Mouse (Mus musculus): ENCODE measurements at regions not wholly inside any gene's neighbourhood (a gene's known extent, or its start where the extent isn't known, plus 50 kb on each side); places are given as distances from the start of the nearest gene placed in this dataset.

DNA sequence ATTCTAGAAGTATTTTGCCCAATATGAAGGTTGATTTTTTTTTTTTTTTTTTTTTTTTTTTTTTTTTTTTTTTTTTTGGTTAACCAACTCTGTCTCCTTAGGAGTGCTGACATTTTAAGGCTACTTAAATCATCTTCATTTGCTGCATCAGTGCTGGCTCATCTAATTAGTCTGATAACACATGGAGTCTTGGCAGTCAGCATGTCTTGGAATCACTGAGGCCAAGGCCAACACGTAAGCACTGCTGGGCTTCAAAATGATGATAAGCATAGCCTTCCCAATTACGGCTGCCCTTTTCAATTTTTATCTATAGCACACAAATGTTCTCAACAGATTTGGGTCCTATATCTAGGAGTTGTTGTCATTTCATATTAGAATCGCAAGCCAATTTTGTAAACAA lies 121.5 kb upstream of the Bche start:
- Histone ChIP-seq H3K27me3 (replicated peaks; ENCODE audit: control insufficient read depth, insufficient read depth, low read length) (no peaks in the 10 kb centered on the region), H3K4me3 (ENCODE audit: low read length) (no peak overlapping the region), H3K36me3 (ENCODE audit: control insufficient read depth, insufficient read depth, low read length) (no peaks in the 10 kb centered on the region), H3K4me1 (ENCODE audit: control insufficient read depth, insufficient read depth, low read depth, low read length) (no peaks in the 10 kb centered on the region), H3K9me3 (ENCODE audit: control insufficient read depth, low read length) (no peaks in the 10 kb centered on the region), H3K27ac (ENCODE audit: low read depth, low read length) (no peak overlapping the region), H3K9ac (ENCODE audit: low read depth, low read length) (no peak overlapping the region), H3K4me2 (ENCODE audit: low read length) (no peak overlapping the region)
- peak; percentile 37; the same call in 1 of the 2 replicates for ATAC-seq
- WGBS = 80% methylated on average over 3 of the region's 3 CpGs
